Mouse (Mus musculus): Measurements from ENCODE around the gene Th.

GRCm38 (mm10) chr7:142932469-142932868 is 1.5 kb upstream of the Th start:
- TF ChIP-seq POLR2A (IDR thresholded peaks at IDR 0.05; ENCODE audit: control insufficient read depth, low read depth, low read length), result no peak
- TF ChIP-seq CTCF (IDR thresholded peaks at IDR 0.05; ENCODE audit: control insufficient read depth, insufficient read depth, insufficient replicate concordance, low read depth, low read length), result no peak

All from testis, adult 2 months (tissue).